Mouse (Mus musculus) liver, postnatal 0 days (tissue): ENCODE results near the gene Zfp36l1.

Source experiments
- CTCF ChIP-seq: sonication (generic); IDR thresholded peaks from 2 replicates; pipeline ENCODE4 v1.5.1; 2016; ENCODE audit warnings: antibody characterized with exemption, low read depth
- EP300 ChIP-seq: IDR thresholded peaks from 2 replicates; pipeline ENCODE4 v1.6.1; 2016; ENCODE audit warnings: antibody characterized with exemption, low read depth, mild to moderate bottlenecking

GRCm38 (mm10) chr12:80146227-80147223 lies 33.7 kb upstream of the Zfp36l1 start:
- TF ChIP-seq EP300: no peak
- TF ChIP-seq CTCF: peak; percentile 84
